Mouse (Mus musculus) fibroblast of lung, adult 2 months (primary cell): ENCODE data around the gene Trnp1.

Experiments used
- DNase-seq: peaks from one replicate; pipeline ENCODE4 v3.0.0-alpha.2; 2011; ENCODE audit warnings: low read depth

The Trnp1 gene

GRCm38 (mm10) chr4:133494432-133494831 is 3.9 kb downstream of the Trnp1 start:
- no peak for DNase-seq

GRCm38 (mm10) chr4:133493895-133494294 is 4.5 kb downstream of the Trnp1 start:
- no peak for DNase-seq

- DNase-seq = no peak
These were observed 6.5 kb downstream of the Trnp1 start for GRCm38 (mm10) chr4:133491800-133492199.

- DNase-seq = no peak
These were observed 8.7 kb downstream of the Trnp1 start for GRCm38 (mm10) chr4:133489489-133490245.

GRCm38 (mm10) chr4:133488619-133489392 is 9.5 kb downstream of the Trnp1 start:
- DNase-seq = peak; percentile 72

- DNase-seq = no peak
These were observed 11.5 kb downstream of the Trnp1 start for GRCm38 (mm10) chr4:133486673-133487357.

- DNase-seq = no peak
These were observed 12.5 kb downstream of the Trnp1 start for GRCm38 (mm10) chr4:133485691-133486425.

GRCm38 (mm10) chr4:133484266-133485025 is 13.9 kb downstream of the Trnp1 start:
- DNase-seq = peak; percentile 84

GRCm38 (mm10) chr4:133482479-133482878 is 15.9 kb downstream of the Trnp1 start:
- DNase-seq = no peak

GRCm38 (mm10) chr4:133481488-133481887 is 16.9 kb downstream of the Trnp1 start:
- no peak for DNase-seq

GRCm38 (mm10) chr4:133480754-133481153 is 17.6 kb downstream of the Trnp1 start:
- DNase-seq = no peak

- DNase-seq = no peak
These were observed 18.2 kb downstream of the Trnp1 start for GRCm38 (mm10) chr4:133480185-133480537.

GRCm38 (mm10) chr4:133479458-133480184 is 18.7 kb downstream of the Trnp1 start, which contains the start of gene Tent5b:
Tent5b (plus strand) TSS chr4:133480132.
- DNase-seq = peak; percentile 99

GRCm38 (mm10) chr4:133473833-133474232 is 24.5 kb downstream of the Trnp1 start:
- DNase-seq = no peak

- no peak for DNase-seq
These were observed 27.1 kb downstream of the Trnp1 start for GRCm38 (mm10) chr4:133471135-133471821.

- DNase-seq = no peak
These were observed 29.2 kb downstream of the Trnp1 start for GRCm38 (mm10) chr4:133469122-133469521.

- DNase-seq = no peak
These were observed 30.3 kb downstream of the Trnp1 start for GRCm38 (mm10) chr4:133468080-133468479.

- DNase-seq = no peak
These were observed 35.2 kb downstream of the Trnp1 start for GRCm38 (mm10) chr4:133463184-133463583.

GRCm38 (mm10) chr4:133461362-133461761 is 37.0 kb downstream of the Trnp1 start:
- DNase-seq = no peak

GRCm38 (mm10) chr4:133460796-133461325 is 37.5 kb downstream of the Trnp1 start:
- no peak for DNase-seq
